Mouse (Mus musculus): ENCODE measurements around the gene Rngtt.
"Not testable (repeated sequence)": the region's sequence is repeated elsewhere in the genome, so short reads cannot be mapped to it uniquely, and the experiment has no call there.

The Rngtt gene

GRCm38 (mm10) chr4:33310840-33311437 lies 828 bp downstream of the Rngtt start:
- DNase-seq (ENCODE audit: low spot score in 2 of 2), result no peak

DNA sequence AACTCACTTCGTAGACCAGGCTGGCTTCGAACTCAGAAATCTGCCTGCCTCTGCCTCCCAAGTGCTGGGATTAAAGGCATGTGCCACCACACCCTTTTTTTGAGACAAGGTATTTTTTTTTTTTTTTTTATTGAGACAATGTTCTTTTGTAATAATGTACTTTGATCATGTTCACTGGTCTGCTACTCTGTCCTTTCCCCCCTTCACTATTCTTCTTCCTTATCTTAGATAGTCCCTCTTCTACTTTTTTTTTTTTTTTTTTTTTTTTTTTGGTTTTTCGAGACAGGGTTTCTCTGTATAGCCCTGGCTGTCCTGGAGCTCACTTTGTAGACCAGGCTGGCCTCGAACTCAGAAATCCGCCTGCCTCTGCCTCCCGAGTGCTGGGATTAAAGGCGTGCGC lies 4.0 kb downstream of the Rngtt start:
- not testable (repeated sequence) for DNase-seq (ENCODE audit: low spot score in 2 of 2)

GRCm38 (mm10) chr4:33315840-33316239 lies 5.7 kb downstream of the Rngtt start:
- peak in 1 of 2 experiments; percentile 41 for DNase-seq (ENCODE audit: low spot score in 2 of 2)

DNA sequence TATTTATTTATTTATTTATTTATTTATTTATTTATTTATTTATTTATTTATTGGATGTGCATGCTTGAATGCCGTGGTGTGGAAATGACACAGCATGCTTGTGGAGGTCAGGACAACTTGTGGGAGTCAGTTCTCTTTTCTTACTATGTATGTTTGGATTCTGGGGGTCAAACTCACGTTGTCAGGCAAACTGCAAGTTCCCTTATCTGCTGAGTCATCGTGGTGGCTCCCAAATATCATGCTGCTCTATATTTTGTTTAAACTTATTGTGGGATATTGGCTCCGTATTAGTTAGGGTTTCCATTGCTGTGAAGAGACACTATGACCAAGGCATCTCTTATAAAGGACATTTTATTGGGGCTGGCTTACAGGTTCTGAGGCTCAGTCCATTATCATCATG lies 21.0 kb downstream of the Rngtt start:
- DNase-seq (ENCODE audit: low spot score in 2 of 2), result no peak

- no peak for DNase-seq (ENCODE audit: low spot score in 2 of 2)
Measured at GRCm38 (mm10) chr4:33332956-33333455, 22.9 kb downstream of the Rngtt start.

GRCm38 (mm10) chr4:33337999-33338398 lies 27.9 kb downstream of the Rngtt start:
- DNase-seq (ENCODE audit: low spot score in 2 of 2), result no peak

GRCm38 (mm10) chr4:33342877-33343731 lies 33.0 kb downstream of the Rngtt start:
- DNase-seq (ENCODE audit: low spot score in 2 of 2), result no peak

DNA sequence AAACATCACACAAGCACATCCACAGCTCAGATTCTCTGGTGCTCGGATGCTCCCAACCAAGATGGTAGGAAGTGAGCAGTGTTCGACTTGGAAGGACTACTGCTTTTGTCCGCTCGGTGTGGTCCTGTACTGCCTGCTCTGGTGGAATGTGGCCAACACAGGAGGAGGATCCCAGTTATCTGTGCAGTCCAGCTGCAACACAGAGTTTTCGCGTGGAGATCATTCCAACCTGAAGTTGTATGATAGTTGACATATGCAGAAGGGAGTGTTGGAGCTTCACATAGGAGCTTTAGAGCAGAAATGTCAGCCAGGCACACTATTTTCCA lies 33.6 kb downstream of the Rngtt start:
- no peak for DNase-seq (ENCODE audit: low spot score in 2 of 2)

DNA sequence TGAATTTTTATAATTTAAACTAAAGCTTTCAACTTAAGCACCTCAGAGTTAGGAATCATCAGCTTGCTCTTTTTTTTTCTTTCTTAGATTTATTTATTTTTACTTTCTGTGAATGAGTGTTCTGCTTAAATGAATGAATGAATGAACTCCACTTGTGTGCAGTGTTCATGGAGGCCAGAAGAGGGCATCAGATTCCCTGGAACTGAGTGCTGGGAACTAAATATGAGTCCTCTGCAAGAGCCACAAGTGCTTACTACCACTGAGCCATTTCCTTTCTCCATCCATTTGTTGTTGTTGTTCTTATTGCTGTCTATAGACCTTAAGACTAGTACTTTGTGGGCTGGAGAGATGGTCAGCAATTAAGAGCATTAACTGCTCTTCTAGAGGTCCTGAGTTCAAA lies 53.3 kb downstream of the Rngtt start:
- DNase-seq (ENCODE audit: low spot score in 2 of 2), result no peak

GRCm38 (mm10) chr4:33374916-33375315 lies 64.8 kb downstream of the Rngtt start:
- DNase-seq (ENCODE audit: low spot score in 2 of 2), result no peak

DNA sequence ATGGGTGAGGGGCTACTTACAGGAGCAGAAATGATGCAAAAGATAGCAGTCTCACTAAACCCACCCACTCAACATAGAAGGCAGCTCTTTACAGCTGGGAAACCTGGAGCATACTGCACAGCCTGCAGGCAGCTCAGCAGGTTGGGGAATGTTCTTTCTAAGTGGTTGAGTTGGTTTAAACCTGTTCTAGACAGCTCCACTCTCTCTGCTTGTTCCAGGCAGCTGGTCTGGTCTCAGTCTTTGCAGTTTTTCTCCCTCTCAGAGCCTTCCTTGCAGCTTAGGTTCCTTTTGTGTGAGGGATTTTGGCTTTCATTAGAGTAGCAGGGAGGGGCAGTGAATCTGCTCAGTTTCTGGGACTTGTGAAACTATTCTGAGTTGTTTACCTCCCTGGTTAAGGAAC lies 67.5 kb downstream of the Rngtt start:
- DNase-seq (ENCODE audit: low spot score in 2 of 2), result no peak

DNA sequence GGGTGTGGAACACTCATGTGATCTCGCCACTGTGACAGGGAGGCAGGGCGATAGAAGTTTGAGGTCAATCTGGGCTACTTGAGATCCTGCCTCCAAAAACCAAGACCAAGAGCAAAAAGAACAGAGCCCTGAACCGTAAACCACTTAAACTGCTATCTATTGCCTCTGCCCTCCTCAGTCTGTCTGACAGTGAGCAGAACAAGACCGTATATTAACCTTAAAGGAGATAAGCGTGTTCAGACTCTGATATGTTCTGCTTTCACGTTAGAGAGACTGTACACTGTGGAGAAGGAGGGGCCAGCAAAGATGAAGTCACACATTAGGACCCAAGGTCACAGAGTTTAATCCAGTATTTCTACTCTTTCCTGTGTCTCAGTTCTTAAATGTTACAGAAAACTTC lies 68.8 kb downstream of the Rngtt start:
- DNase-seq (ENCODE audit: low spot score in 2 of 2), result no peak

DNA sequence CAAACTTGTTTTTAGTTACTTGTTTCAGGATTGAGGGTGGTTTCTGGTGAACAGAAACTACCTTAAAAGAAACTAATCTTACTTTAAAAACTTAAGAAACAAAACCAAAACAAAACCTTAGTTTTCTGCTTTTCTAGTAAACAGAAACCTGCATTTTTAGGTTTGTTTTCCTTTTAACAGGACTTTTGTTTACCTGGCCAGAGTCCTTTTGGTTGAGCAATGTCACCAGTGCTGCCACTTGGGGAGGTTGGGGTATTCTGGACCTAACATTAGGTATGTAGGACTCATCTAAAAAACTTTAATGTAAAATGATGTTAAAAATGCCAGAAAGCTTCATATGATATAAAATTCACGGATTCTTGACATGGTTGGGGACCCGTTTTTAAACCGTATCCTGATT lies 78.8 kb downstream of the Rngtt start:
- DNase-seq (ENCODE audit: low spot score in 2 of 2), result no peak

DNA sequence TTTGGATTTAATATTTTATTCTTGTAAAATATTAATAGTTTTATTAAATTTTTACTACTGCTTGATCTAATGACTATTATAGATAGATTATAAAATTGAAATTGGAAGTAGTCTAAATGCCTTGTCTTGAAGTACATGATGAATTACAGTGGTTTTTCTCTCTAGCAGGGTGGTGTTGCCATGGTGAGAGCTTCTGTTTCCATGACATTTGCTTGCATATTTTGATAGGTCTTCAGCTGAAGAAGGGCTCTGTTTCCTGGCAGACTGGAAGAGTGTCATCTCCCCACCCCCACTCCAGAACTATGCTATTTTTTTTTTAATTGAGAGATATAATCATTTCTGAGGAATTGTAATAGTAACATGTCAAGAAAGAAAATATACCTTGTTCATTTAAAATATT lies 80.5 kb downstream of the Rngtt start:
- DNase-seq (ENCODE audit: low spot score in 2 of 2), result no peak

DNA sequence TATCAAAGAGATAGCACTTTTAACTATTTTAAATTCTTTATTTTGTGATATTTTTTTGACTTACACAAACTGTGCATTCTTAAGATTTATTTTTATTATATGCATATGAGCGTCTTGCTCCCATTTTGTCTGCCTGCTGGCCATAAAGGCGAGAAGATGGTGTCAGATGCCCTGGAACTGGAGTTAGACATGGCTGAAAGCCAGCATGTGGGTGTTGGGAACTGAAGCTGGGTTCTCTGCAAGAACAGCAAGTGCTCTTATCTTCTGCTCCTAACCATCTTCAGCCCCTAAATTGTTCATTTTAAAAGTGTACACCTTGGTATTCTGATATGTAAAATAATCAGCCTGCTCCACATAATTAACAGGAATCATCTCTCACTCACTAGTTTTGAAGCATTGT lies 83.3 kb downstream of the Rngtt start:
- DNase-seq (ENCODE audit: low spot score in 2 of 2), result no peak

- peak; percentile 54 to 86 for DNase-seq (ENCODE audit: low spot score in 2 of 2)
Measured at GRCm38 (mm10) chr4:33396222-33397176, 86.4 kb downstream of the Rngtt start.

- no peak for DNase-seq (ENCODE audit: low spot score in 2 of 2)
Measured at GRCm38 (mm10) chr4:33405723-33406293, 95.7 kb downstream of the Rngtt start.

DNA sequence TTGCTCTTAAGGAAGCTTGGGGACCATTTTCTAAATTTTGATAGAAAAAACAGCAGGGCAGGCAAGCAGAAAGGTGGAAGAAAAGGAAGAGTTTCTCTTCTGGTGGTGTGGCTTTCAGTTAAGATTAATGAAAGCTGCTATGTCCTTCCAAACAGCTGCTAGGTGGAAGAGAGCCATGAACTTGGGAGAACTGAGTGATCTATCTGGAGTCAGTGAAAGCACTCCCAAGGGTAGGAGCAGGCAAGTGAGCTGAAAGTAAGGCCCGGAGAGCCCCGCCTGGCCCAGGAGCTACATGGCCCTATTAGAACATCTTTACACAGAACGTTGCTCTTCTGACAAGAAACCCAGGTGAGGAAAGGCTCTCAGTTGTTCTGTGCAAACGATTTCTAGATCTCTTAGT lies 103.7 kb downstream of the Rngtt start:
- DNase-seq (ENCODE audit: low spot score in 2 of 2), result no peak

DNA sequence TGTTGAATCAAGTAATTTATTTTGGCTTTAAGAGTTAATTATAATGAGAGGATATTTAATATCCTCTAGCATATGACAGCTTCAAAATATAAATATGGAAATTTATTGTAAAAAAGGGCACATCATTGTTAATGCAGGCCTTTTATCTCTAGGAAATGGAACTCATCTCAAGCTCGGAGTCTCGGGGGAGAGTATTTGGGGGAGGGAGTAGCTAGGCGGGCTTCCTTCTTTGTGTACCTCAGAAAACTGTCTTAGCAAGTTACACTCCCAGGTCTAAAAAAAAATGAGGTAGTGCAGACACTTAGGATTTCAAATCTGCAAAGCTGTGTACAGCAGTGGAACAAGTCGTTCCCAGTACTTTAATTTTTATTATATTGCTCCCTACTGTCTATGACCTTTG lies 104.7 kb downstream of the Rngtt start:
- no peak for DNase-seq (ENCODE audit: low spot score in 2 of 2)

GRCm38 (mm10) chr4:33417391-33417790 lies 107.3 kb downstream of the Rngtt start:
- DNase-seq (ENCODE audit: low spot score in 2 of 2), result no peak

DNA sequence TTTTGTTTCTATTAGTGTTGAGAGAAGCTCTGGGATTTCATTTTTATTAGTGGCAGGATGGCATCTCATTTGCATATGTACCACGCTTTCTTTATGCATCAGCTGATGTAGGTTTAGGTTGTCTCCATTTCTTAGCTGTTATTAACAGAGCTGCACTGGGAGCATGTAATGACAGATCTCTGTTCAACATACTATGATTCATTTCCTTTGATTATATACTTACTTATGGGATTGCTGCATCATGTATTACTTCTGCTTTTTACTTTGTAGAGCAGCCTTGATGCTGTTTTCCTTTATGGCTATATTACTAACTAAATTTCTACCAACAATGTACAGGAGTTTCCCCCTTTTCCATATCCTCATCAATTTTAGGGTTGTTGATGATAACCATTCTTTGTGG lies 109.5 kb downstream of the Rngtt start:
- DNase-seq (ENCODE audit: low spot score in 2 of 2), result no peak

DNA sequence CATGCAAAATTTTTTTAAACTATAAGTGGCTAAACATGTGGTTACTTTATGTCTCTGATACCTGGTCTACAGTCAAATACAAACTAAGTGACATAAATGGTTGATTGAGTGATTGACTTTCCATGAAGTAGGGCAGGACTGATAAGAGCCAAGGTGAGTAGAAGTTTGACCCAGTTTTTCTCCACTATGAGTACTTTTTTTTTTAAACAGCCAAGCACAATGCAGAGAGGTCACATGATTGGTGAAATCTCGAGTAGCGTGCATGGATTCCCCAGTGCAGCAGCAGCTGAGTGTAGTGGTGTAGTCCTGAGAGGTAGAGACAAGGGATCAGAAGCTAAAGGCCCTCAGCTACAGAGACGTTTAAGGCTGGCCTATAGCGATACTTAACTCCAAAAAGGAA lies 118.7 kb downstream of the Rngtt start:
- no peak for DNase-seq (ENCODE audit: low spot score in 2 of 2)

Measured in thymus, postnatal 10 days (tissue).